Mouse (Mus musculus) intestine, embryonic 16.5 days (tissue): ENCODE measurements around the gene Fam160b1. TPM values are rescaled to one million over a fixed set of nuclear protein-coding genes. Genes with fewer than 3 reads are reported as not detected.

Experiments
- ATAC-seq: fragments of 200-750 bp; cut with Nextera tagmentation; 2 replicates; pipeline ENCODE4 v1.8.0; 2017; ENCODE audit warnings: moderate TSS enrichment, moderate library complexity
- H3K27ac ChIP-seq: fragments of 300-500 bp; sonication (generic); 2 replicates; pipeline ENCODE4 v1.5.1; 2014; ENCODE audit warnings: mild to moderate bottlenecking, low read length
- H3K27me3 ChIP-seq: fragments of 300-500 bp; sonication (generic); replicated peaks from 2 replicates; pipeline ENCODE4 v1.6.1; 2014; ENCODE audit warnings: low read length, control low read depth, mixed read lengths; ENCODE audit not compliant: control insufficient read depth, insufficient read depth
- H3K36me3 ChIP-seq: fragments of 300-500 bp; sonication (generic); 2 replicates; pipeline ENCODE4 v1.6.1; 2014; ENCODE audit warnings: low read length, control low read depth; ENCODE audit not compliant: control insufficient read depth, insufficient read depth
- H3K4me1 ChIP-seq: fragments of 300-500 bp; sonication (generic); 2 replicates; pipeline ENCODE4 v1.6.1; 2014; ENCODE audit warnings: low read length, control low read depth, mixed read lengths; ENCODE audit not compliant: control insufficient read depth, insufficient read depth
- H3K4me2 ChIP-seq: fragments of 300-500 bp; sonication (generic); 2 replicates; pipeline ENCODE4 v1.6.1; 2014; ENCODE audit warnings: low read depth, low read length, control low read depth
- H3K4me3 ChIP-seq: fragments of 300-500 bp; sonication (generic); 2 replicates; pipeline ENCODE4 v1.5.1; 2014; ENCODE audit warnings: mild to moderate bottlenecking, low read length
- H3K9ac ChIP-seq: fragments of 300-500 bp; sonication (generic); 2 replicates; pipeline ENCODE4 v1.6.1; 2014; ENCODE audit warnings: low read depth, low read length
- H3K9me3 ChIP-seq: fragments of 300-500 bp; sonication (generic); 2 replicates; pipeline ENCODE4 v1.6.1; 2016; ENCODE audit warnings: low read length, control low read depth; ENCODE audit not compliant: control insufficient read depth
- WGBS: fragments of 180-500 bp; shearing (Covaris S2); extraction: QIAGEN DNeasy Blood & Tissue Kit; methylation state at CpG from one replicate; pipeline ENCODE4 v1.1.7; 2014; 5-methylcytosine and 5-hydroxymethylcytosine counted together
- polyA plus RNA-seq: library from polyadenylated mRNA; unstranded; fragments of >200 nt; fragmentation: Nextera tagmentation; extraction: Ambion mirVana; gene quantifications from 2 replicates; pipeline ENCODE4 v1.2.1, GENCODE M21; 2015

The Fam160b1 gene
- polyA plus RNA-seq, 1 experiment from 2014 or later: 9.9 TPM

DNA sequence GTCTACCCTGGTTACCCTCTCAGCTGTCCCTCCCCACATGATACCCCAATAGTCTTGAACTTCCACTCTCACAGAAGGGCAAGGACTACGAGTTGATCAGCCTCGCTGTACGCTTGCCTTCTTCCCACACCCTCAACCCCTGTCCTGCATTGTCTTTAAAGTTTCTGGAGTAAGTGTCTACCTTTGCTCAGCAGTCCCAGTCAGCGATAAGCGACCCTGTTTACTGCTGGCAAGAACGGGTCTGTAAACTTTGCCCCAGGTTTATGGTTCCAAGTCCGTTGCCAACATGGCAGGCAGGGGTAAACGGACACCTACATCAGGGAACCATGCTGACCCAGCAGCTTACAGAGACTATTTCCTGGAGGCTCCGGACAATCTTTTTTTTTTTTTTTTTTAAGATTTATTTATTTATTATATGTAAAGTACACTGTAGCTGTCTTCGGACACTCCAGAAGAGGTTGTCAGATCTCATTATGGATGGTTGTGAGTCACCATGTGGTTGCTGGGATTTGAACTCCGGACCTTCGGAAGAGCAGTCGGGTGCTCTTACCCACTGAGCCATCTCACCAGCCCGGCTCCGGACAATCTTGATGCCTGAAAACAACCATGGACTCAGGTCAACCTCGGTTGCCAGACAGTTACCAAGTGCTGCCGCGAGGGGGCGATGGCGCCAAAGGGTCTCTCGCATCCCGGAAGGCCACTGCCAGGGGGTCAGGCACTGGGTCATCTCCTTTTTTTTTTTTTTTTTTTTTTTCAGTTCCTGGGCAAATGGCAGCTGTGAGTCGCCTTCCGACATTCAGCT lies 43.4 kb downstream of the Fam160b1 start:
- Histone ChIP-seq H3K4me3 (peak overlapping the region; percentile 9; the same call in 1 of the 2 replicates), H3K9me3 (no peaks in the 10 kb centered on the region), H3K27ac (peak overlapping the region; percentile 73), H3K9ac (peak overlapping the region; percentile 48), H3K27me3 (no peaks in the 10 kb centered on the region), H3K4me1 (peaks cover 16% of the 10 kb centered on the region), H3K36me3 (no peaks in the 10 kb centered on the region), H3K4me2 (peak overlapping the region; percentile 37)
- 14% methylated on average over 24 of the region's 24 CpGs for WGBS
- ATAC-seq: peak; percentile 94

DNA sequence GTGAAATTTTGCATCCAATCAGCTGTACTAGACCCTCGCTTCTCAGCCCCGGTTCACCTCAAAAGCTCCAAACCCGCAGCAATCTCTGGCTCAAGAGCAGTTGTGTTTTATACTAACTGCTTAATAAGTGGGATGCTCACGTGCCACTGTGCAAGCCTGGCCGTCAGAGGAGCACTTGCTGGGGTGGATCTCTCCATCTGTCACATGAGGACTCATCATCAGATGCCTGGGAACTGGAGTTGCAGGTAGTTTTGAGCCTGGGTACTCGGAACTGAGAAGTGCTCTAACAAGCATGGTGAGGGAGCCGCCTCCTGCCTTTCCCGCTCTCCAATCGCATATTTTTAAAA lies 44.0 kb downstream of the Fam160b1 start:
- no peak overlapping the region for H3K9ac ChIP-seq
- H3K27ac ChIP-seq: peak overlapping the region; percentile 13; the same call in 1 of the 2 replicates
- H3K27me3 ChIP-seq: no peaks in the 10 kb centered on the region
- WGBS: 21% methylated on average over 9 of the region's 9 CpGs
- H3K4me1 ChIP-seq: peaks cover 16% of the 10 kb centered on the region
- H3K36me3 ChIP-seq: no peaks in the 10 kb centered on the region
- H3K4me2 ChIP-seq: peak overlapping the region; percentile 37
- H3K9me3 ChIP-seq: no peaks in the 10 kb centered on the region
- ATAC-seq: no peak
- H3K4me3 ChIP-seq: no peak overlapping the region; the same call in 1 of the 2 replicates

DNA sequence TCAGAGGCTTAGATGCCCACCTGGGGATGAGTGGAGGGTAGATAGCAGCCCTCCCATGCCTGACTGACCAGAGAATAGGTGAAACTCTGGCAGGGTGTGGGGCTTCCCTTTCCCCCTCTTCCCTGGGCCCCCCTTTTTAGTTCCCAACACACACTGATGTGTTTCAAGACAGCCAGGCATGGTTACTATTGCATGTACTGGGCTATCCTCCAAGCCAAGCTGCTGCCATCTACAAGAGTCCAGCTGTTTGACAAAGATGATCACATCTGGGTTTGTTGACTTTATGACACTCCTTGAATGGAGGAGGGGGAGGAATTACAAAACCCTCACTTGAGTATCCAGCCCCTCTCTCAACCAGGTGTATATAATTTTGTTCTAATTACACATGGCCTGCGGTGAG lies 47.5 kb downstream of the Fam160b1 start:
- H3K9ac ChIP-seq: no peak overlapping the region
- no peak for ATAC-seq
- H3K4me1 ChIP-seq: peaks cover 22% of the 10 kb centered on the region
- H3K4me3 ChIP-seq: no peak overlapping the region
- H3K27me3 ChIP-seq: no peaks in the 10 kb centered on the region
- H3K4me2 ChIP-seq: no peak overlapping the region
- H3K9me3 ChIP-seq: no peaks in the 10 kb centered on the region
- no peak overlapping the region for H3K27ac ChIP-seq
- WGBS: 100% methylated on average over 1 of the region's 1 CpGs
- H3K36me3 ChIP-seq: no peaks in the 10 kb centered on the region

DNA sequence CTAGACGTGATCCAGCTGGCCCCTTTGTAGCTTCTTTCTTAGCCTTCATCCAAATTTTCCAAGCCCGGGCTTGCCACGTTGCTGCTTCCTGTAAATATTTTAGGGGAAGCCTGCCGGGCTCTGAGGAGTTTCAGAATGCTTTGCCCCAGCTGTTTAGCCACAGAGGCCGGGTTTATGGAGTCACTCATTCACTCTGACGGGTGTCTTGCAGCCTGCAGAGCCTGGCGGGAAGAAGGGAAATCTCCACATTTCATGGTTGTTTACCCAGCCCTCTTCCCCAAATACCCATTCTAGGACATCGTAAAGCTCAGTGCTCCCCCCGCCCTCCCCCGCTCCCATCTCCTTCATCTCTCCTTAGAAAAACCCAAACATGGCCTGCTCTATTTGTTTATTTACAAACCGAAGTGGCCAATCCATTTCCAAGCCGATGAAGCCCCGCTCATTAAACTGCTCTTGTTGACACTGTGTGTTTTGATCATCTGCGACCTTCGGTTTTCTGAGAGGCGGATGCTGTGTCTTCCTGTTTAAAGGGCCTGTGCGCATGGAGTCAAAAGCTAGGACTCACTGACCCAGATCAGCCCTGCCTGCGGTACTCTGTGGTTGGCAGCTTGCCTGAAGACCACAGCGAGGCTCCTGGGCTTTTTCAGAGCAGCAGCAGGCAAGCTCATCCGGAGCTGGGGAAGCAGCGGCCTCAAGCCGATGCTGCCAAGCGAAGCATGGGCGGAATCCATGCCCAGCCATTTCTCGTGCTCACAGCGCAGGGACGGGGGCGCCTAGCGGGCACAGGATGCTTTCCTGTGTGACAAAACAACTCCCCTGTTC lies 51.1 kb downstream of the Fam160b1 start:
- peak overlapping the region; percentile 23 for H3K4me2 ChIP-seq
- ATAC-seq: peak; percentile 89
- H3K4me3 ChIP-seq: peak overlapping the region; percentile 7; the same call in 1 of the 2 replicates
- peak overlapping the region; percentile 35 for H3K27ac ChIP-seq
- H3K27me3 ChIP-seq: no peaks in the 10 kb centered on the region
- WGBS: 17% methylated on average over 29 of the region's 29 CpGs
- peak overlapping the region; percentile 7; the same call in 1 of the 2 replicates for H3K9ac ChIP-seq
- H3K9me3 ChIP-seq: no peaks in the 10 kb centered on the region
- peaks cover 10% of the 10 kb centered on the region; the same call in 1 of the 2 replicates for H3K4me1 ChIP-seq
- H3K36me3 ChIP-seq: no peaks in the 10 kb centered on the region

DNA sequence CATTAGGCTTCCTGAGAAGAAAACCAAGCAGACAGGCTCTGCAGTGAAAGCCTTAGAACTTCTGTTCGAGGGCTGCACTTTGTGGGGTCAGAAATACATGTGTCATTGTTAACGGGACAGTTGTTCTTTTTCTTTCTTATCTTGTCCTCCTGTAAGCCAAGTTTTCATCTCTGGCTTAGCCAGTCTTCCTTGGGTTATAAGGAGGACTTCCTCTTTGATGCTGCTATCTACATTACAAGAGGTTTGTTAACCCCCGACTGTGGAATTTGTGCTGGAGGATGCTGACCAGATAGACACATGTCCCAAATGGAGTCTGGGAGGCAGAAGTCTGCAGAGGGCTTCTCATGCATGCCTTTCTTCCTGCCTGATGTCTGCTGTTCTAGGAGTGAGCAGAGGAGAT lies 52.7 kb downstream of the Fam160b1 start:
- Histone ChIP-seq H3K4me2 (no peak overlapping the region), H3K4me1 (peaks cover 10% of the 10 kb centered on the region; the same call in 1 of the 2 replicates), H3K27ac (no peak overlapping the region), H3K27me3 (no peaks in the 10 kb centered on the region), H3K9me3 (no peaks in the 10 kb centered on the region), H3K36me3 (no peaks in the 10 kb centered on the region), H3K9ac (no peak overlapping the region), H3K4me3 (no peak overlapping the region)
- ATAC-seq: no peak
- WGBS: 62% methylated on average over 3 of the region's 3 CpGs

DNA sequence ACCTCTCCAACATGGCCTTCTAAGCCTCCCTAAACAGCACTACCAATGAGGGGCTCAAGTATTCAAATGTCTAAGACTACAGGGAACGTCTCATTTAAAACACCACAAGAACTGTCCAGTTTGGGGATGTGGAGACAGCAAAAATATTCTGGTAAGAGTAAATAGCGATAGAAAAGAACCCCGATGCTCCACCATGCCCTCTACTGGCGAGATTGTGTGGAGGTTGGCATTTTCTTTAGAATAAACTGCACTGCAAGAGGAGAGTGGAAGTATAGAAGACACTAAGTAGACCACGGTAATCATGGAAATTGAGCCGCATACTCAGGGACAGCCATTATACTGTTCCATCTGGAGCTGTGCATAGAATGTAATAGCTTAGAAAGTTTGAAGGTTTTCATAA lies 53.4 kb downstream of the Fam160b1 start:
- WGBS: 83% methylated on average over 6 of the region's 6 CpGs
- no peak overlapping the region for H3K9ac ChIP-seq
- no peak for ATAC-seq

DNA sequence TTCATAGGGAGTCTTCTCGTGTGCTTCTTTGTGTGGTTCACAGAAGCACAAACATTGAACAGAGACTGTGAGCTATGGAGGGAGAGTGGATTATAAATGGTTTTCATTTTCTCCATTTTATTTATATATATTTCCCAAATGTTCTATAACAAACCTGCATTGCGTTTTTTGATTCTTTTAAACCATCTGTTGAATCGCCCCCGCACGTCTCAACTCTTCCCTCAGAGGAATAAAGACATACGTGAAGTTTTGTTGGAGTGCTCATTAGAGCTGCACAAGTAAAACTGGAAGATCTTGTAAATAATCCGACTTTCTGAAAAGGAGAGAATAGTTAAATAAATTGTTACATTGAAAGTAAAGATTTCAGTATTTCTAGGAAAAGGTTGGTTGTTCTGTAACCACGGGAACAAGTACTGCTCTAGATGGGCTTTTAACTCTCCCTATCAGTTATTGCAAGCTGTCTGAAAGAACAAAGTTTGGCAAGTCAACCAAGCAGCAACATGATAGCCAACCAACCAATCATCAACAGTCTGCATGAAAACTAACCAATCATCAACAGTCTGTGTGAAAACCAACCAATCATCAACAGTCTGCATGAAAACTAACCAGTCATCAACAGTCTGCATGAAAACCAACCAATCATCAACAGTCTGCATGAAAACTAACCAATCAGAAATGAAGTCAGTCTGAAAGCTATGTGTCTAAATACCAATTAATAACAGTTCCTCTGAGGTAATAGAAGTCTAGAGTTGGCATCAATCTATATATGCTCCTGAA lies 54.7 kb downstream of the Fam160b1 start:
- no peaks in the 10 kb centered on the region for H3K27me3 ChIP-seq
- no peaks in the 10 kb centered on the region for H3K9me3 ChIP-seq
- no peak overlapping the region for H3K4me2 ChIP-seq
- no peak overlapping the region for H3K4me3 ChIP-seq
- H3K4me1 ChIP-seq: peaks cover 10% of the 10 kb centered on the region; the same call in 1 of the 2 replicates
- no peak for ATAC-seq
- no peaks in the 10 kb centered on the region for H3K36me3 ChIP-seq
- WGBS: 83% methylated on average over 8 of the region's 8 CpGs
- no peak overlapping the region for H3K9ac ChIP-seq
- no peak overlapping the region for H3K27ac ChIP-seq

More for the DNA sequence above, 53.4 kb downstream of the Fam160b1 start:
- Histone ChIP-seq H3K27me3 (no peaks in the 10 kb centered on the region), H3K4me2 (no peak overlapping the region), H3K4me1 (peaks cover 10% of the 10 kb centered on the region; the same call in 1 of the 2 replicates), H3K9me3 (no peaks in the 10 kb centered on the region), H3K4me3 (no peak overlapping the region), H3K27ac (no peak overlapping the region), H3K36me3 (no peaks in the 10 kb centered on the region)

DNA sequence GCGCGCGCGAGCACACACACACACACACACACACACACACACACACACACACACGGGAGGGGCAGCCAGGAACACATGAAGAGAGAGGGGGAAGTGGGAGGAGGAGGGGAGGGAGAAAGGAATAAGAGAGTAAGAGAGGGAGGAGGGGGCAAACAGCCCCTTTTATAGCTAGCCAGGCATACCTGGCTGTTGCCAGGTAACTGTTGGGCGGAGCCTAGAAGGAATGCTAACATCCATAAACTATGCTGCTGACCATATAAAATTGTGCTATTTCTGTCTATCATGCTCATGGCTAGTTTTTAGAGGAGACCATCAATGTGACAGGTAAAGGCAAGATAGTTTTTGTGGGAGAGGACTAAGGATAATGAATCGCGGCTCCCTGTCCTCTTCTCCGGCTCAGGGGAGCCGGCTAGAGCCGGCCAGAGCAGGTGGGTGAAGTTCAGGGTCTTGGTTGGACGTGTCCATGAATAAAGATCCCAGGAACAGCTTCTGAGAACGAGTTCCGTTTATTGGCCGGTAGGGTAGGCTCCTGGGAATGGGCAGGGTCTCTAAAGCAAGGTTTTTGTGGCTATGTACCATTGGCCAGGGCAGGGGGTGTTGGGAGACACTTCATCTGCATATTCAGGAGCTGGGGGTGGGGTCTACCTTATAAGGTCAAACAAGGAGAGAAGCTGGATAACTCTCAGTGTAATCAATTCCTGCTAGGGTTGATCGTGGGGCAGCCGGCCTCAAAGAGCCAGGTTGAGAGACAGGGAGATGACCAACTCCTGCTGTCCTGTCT lies 57.5 kb downstream of the Fam160b1 start:
- Histone ChIP-seq H3K4me3 (peak overlapping the region; percentile 4), H3K9me3 (no peaks in the 10 kb centered on the region), H3K4me1 (no peaks in the 10 kb centered on the region), H3K27ac (no peak overlapping the region), H3K36me3 (no peaks in the 10 kb centered on the region), H3K9ac (no peak overlapping the region), H3K4me2 (peak overlapping the region; percentile 34), H3K27me3 (no peaks in the 10 kb centered on the region)
- WGBS: 27% methylated on average over 17 of the region's 17 CpGs
- ATAC-seq: peak; percentile 72
